Mouse (Mus musculus) layer of hippocampus, adult 9-10 months (tissue): Measurements from ENCODE around the gene Rtn4rl2.

Experiments used
- DNase-seq: peaks from one replicate; pipeline ENCODE4 v3.0.0; 2022; ENCODE audit warnings: low spot score

Gene Rtn4rl2

DNA sequence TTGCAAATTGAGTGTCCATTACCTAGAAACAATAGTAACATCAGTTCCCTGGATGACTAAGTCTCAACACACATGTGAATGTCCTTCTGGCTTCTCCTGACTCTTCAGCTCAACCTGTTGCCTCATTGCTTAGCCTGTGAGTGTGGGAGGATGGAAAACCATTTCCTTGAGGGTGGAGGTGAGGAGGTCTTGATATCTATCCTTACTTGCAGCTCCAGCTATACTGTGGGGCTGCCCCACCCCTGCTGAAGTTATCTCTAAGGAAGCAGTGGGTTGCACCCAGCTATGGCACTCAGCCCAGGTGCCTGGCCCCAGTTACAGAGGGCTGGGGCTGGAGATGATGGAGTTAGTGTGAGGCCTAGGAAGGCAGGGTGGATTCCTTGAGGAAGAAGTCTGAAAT is 44.6 kb downstream of the Rtn4rl2 start:
- DNase-seq: no peak

DNA sequence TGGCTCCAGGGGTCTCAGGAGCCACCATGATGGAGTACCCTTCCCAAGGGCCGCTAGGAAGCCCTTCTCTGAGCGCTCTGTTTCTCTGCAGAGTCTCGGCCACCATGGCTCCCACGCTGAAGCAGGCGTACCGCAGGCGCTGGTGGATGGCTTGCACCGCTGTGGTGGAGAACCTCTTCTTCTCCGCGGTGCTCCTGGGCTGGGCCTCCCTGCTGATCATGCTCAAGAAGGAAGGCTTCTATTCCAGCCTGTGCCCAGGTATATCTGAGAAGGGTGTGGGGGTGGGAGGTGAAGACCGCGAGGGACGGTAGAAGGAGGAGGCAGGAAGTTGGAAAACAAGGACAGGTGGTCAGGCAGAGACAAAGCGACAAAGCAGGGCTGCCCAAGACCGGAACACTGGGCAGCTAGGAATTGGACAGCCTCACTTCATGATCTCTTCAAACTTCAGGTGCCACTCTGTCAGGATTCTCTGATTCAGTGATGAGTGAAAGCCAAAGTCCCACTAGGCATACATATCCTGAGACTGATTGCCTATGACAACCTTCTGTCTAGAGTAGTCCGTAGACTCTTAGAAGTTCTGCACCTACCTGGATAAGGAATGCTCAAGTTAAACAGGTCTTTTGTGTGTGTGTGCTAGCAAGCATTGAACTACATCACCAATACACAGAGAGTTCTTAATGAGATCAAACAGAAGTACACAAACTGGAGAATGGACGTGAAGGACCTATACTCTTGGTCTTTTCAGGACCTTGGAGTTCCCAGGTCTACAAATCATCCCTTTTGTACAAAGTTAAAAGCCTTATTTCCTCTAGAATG is 45.6 kb downstream of the Rtn4rl2 start:
- DNase-seq: no peak

DNA sequence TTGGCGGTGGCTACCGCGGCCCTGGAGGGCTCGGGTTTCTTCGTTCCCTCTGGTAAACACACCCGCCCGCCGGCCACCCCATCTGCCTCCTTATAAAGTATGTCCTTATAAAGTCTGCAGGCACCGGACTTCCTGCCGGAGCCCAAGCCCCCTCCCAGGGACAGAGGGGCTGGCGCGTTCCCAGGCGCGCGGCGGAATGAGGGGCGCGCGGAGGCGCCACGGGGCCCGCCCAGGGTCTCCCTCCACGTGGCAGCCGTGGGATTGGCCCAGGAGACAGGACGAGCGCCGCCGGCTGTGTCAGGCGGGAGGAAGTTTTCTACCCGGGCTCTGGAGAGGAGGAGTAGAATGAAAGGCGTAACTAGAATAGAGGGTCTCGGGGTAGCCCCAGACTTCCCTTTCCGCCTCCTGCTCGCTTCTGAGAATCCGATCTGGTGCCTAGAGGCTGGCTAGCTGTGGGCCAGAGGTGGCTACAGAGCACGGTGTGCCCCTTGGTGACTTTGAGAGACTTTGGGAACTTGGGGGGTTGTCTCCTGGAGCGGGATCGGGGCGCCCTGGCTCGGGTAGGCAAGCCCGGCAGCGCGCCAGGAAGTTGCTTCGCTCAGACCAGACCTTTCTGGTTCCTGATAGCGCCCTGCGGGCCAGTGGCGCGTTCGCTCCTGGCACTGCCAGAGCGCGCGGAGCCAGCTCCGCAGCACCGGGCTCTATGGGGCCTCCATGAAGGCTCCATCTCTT is 46.3 kb downstream of the Rtn4rl2 start:
- no peak for DNase-seq

DNA sequence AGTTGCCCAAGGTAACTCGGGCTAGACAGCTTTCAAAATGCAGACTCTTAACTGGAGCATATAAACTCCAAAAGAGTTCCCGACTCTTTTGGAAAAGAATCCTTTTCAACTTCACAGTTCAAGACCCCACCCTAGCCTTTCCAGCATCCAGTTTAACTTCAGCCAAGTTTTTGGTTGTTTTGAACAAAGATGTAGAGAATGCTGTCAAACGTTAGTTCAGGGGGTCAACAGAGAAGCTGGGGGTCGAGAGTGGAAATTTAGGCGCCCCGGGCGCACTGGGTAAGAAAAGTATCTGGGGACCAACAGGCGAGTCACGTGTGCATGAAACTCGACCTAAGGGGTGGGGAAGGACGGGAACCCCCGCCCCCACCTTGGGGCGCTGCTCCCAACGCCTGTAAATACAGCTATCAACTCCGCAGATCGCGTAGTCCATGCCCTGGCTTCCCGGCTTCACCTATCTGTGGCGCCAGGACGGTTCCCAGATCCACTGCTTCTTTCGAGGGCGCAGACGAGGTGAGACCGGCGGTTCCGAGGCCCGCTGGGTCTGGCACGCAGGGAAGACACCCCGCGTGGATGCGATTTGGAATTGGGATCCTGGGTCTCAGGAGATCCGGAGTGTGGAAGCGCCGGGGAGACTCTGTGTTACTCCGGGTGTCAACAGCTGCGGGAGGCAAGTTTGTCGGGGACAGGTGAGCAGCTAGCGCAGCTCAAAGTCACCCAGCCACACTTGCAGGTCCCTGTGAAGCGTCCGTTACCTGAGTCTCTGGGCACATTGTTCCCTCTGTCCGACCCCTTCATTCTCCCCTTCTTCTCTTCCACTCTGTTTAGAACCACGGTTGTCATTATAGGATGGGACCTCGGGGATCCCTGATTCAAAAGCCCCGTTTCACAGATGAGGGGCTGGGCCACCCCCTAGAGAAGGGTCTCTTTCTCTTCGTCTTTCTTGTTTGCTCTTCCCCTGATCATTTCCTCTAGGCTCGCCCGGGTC is 47.2 kb downstream of the Rtn4rl2 start:
- no peak for DNase-seq

DNA sequence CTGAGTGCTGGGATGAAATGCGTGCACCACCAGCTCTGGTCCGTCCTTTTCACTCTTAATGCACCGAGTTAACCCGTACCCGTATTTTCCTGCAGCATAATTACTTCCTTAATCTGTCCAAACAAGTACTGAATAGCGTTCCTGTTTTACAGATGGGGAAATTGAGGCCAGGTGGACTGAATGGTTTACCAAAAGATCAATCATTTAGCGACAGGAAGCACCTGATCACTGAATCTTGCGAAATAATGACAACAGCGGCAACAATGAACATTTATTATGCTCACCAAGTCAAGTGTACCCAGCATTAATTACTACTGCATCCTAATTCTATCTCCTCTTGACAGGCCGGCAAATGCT is 47.9 kb downstream of the Rtn4rl2 start, which contains the start of gene Slc43a1:
Gene Slc43a1 (plus strand): TSS at position 258 of the 357 bp plus-strand sequence.
- no peak for DNase-seq

DNA sequence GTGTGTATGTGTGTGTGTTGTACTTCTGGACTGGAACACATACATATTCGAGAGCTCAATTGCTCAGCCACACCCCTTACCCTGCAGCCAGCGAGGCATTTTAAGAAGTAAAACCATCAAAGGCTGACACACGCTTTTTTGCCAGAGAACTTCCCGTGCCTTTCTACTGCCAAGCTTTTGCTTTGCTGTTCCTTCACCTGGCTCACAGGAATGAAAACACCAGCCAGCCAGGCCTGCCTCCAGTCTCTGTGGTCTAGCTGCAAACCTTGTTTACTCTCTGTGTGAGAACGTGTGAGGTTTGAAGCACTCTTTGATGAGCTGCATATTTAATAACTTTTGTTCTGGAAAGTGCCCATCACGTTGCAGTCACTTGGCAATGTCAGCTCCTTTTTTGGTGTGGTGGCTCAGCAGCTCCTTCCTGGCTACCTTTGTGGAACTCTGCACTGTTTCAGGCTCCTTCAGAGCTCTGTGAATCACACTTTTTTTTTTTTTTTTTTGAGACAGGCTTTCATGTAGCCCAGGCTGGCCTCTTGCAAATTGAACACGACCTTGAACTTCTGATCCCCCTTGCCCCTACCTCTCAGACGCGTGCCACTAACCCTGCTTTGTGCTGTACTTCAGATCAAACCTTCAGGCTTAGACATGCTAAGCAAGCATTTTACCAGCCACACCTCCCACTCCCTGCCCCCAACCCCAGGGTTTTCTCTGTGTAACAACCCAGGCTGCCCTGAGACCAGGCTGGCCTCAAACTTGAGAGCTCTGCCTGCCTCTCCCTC is 48.5 kb downstream of the Rtn4rl2 start:
- DNase-seq: no peak

DNA sequence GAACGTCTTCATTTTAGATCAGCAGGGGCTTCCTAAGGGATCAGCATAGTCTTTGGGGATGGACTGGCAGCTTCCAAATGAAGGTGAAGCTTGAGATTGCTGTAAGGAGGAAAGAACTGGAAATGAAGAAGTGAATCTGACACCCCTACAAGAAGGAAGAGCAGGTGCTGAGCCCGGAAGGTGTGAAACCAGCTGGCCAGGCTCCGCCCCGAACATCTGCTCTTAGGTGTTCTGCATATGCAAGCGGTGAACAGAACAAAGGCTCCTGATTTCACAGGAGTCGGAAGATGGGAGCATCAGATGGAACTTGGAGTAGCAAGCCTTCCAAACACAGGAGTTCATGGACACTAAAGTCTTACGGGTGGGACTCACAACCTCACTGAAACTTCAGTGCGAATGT is 49.4 kb downstream of the Rtn4rl2 start:
- DNase-seq: no peak

DNA sequence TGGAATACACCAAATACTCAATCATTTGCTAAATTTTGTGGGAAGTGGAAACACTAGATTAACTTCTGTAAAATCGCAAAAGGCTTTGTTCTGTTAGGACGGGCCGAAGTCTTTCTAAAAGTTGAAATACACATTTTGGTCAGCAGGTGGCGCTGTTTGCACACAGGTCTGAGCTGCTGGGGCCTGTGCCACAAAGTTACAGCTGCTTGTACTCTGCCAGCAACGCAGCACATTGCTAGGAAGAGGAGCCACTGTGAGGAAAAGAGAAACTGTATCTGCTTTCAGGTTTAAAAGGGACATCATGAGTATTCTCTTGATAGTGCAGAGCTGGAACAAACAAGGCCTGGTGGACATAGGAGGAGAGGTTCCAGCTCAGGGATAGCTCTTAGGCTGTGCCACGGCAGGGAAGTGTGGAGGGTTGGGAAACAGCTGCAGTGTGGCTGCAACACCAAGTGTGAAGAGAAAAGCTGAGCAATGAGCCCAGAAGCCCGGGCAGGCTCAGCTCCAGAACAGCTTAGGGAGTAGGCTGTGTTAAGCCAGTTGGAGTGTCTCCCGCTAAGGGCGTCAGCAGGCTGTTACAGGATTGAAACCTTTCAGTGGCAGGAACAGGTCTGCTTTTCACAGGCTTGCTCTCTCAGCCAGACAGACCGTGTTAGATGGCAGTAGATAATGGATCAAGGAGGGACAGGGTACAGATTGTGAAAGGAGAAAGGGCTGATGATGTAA is 54.7 kb downstream of the Rtn4rl2 start:
- peak; percentile 85 for DNase-seq

DNA sequence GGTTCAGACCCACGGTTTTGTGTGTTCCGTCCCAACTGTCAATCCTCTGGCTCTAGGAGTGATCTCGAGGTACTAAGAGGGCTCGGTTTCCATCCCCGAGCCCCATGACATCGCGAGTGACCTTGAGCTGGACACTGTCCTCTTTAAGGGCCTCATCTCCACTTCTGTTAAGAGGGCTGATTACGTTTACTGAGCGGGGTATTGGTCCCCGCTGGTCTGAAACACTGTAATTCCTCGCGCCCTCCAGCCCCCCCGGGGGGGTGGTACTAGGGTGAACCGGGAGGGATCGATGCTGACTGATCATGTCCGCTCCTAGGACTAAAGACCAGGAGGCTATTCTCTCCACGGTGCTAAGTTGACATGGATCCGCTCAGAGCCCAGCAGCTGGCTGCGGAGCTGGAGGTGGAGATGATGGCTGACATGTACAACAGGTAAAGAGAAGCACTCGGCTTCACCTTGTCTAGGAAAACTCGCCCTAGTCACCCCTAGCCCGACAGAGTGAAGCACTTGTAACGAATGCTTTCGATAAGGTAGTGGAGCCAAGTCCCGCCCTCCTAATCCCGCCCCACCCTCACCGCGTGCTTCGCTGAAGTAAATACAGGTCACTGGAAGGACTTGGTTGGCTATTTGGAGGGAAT is 59.1 kb downstream of the Rtn4rl2 start:
- no peak for DNase-seq

DNA sequence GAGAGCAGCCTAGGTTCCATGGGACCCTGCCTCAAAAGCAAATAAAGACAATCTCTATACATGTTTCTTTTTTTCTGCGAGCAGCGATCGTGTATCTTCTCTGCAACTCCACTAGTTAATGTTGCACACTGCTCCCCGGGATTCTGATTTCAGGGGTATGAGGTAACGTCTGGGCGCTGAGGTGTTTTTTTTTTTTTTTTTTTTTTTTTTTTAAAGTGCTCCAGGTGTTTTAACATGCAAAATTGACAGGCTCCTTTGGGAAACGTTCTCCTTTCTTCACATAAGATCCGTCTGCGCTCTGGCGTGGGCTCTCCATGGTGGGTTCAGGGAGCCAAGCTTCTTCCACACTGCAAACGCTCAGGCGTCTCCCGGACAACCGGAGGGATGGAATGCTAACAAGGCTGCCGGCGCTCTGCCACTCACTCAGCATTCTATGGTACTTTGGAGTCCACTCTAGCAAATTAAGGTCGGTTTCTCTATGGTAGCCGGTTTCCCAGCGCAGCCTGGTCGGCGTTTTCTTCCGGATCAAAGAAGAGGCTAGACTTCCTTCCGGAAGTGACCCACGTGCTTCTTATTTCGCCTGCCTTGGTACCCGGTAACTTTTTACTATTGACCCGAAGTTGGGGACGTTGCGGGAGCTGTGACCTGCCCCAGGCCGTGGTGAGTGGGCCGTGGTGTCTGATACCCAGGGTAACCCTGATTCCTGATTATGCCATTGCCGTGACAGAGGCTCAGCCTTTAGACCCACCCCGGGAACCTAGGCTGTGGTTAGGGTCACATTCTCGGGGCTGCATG is 59.8 kb downstream of the Rtn4rl2 start, which contains the start of gene Timm10:
Gene Timm10 (plus strand): TSS at position 510 of the 795 bp plus-strand sequence.
- peak; percentile 90 for DNase-seq

DNA sequence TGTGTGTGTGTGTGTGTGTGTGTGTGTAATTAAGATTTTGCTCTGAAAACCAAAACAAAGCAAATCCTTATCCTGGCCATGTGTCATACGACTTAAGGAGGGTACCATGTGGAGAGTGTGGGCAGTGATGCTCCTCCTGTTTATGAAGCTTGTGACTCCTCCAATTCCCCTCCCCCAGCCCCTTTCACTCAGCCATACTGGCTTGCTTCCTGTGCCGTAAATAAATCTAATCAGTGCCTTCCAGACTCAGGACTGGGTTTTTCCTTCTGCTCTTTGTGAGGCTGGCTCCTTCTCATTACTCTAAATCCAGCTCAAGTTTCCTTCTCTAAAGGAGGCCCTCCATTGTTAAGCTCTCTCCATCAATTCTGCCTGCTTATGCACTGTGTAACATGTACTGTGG is 63.3 kb downstream of the Rtn4rl2 start:
- DNase-seq: no peak

DNA sequence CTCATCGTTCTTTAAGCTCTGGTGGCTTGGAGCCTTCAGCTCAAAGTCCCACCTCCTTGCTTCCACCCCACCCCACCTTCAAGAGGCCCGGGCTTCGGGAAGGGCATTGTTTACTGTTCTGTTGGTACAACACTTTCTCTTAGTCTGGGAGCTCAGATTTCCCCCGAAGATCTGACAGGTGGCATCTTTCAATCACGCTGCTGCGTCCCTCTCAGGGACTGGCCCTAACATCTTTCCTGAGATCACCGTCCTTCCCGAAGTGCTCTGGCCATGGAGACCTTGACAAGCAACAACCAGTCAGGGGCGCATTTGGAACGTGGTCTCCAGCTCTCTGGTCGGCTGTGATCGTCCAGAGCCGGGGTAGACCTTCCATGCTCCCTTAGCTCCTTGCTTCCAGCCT is 64.0 kb downstream of the Rtn4rl2 start, which contains the start of gene Smtnl1:
Gene Smtnl1 (minus strand): TSS at position 101 of the 400 bp plus-strand sequence.
- no peak for DNase-seq
